Mouse (Mus musculus) embryonic facial prominence, embryonic 12.5 days (tissue): ENCODE measurements at regions not wholly inside any gene's neighbourhood (a gene's known extent, or its start where the extent isn't known, plus 50 kb on each side); places are given as distances from the start of the nearest gene placed in this dataset.

Experiments used
- ATAC-seq: fragments of 200-750 bp; cut with Nextera tagmentation; 2 replicates; pipeline ENCODE4 v1.8.0; 2017; ENCODE audit not compliant: insufficient number of reproducible peaks, insufficient read depth, low FRiP score, low TSS enrichment
- H3K27ac ChIP-seq: fragments of 300-500 bp; sonication (generic); 2 replicates; pipeline ENCODE4 v1.5.1; 2016; ENCODE audit warnings: mild to moderate bottlenecking
- H3K27me3 ChIP-seq: fragments of 300-500 bp; sonication (generic); 2 replicates; pipeline ENCODE4 v1.6.1; 2016; ENCODE audit warnings: mild to moderate bottlenecking, moderate library complexity
- H3K36me3 ChIP-seq: fragments of 300-500 bp; sonication (generic); 2 replicates; pipeline ENCODE4 v1.6.1; 2016; ENCODE audit warnings: mild to moderate bottlenecking
- H3K4me1 ChIP-seq: fragments of 300-500 bp; sonication (generic); 2 replicates; pipeline ENCODE4 v1.6.1; 2016
- H3K4me2 ChIP-seq: fragments of 300-500 bp; sonication (generic); replicated peaks from 2 replicates; pipeline ENCODE4 v1.6.1; 2016; ENCODE audit warnings: mild to moderate bottlenecking, moderate library complexity
- H3K4me3 ChIP-seq: fragments of 300-500 bp; sonication (generic); 2 replicates; pipeline ENCODE4 v1.5.1; 2016; ENCODE audit warnings: mild to moderate bottlenecking
- H3K9ac ChIP-seq: fragments of 300-500 bp; sonication (generic); 2 replicates; pipeline ENCODE4 v1.6.1; 2016; ENCODE audit warnings: mild to moderate bottlenecking, moderate library complexity
- H3K9me3 ChIP-seq: fragments of 300-500 bp; sonication (generic); 2 replicates; pipeline ENCODE4 v1.6.1; 2016; ENCODE audit warnings: mild to moderate bottlenecking, moderate library complexity
- WGBS: fragments of 180-500 bp; shearing (Covaris S2); methylation state at CpG from one replicate; pipeline ENCODE4 v1.1.7; 2016; 5-methylcytosine and 5-hydroxymethylcytosine counted together

DNA sequence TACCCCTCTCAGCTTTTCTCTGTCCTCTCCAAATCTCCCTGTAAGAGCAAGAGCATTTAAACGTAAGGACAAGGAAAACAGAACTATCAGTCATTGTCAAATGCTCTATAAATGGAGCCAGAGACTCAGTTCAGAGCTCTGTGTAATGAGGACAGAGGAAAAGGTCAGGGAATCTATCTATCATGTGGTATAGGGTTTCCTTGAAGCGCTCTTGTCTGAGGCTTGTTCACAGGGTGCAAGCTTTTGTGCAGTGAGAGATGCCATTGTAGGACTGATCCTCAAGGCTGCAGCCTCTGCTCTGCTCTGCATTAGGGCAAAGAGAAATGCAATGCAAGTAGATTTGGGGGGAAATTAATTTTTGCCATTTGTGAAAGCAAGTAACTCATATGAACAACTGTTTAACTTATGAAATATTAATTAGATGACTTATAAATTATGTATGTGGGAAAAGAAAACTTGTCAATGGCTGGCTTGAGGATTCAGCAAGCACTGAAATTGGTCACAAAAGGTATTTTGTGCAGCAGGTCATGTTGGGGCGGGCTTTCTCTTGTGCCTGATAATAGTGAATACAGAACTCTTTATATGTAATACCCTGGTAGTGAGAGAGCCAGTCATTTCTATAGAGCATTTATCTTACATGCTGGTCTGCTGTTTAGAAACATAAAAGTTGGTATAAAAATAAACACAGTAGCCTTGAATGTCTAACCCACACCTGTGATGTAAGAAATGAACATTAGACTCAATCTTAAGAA lies 104.0 kb upstream of the Ednrb start:
- Histone ChIP-seq H3K4me3 (no peak overlapping the region), H3K27ac (no peak overlapping the region), H3K27me3 (no peaks in the 10 kb centered on the region), H3K36me3 (no peaks in the 10 kb centered on the region), H3K9me3 (no peaks in the 10 kb centered on the region), H3K4me2 (no peak overlapping the region), H3K9ac (no peak overlapping the region), H3K4me1 (no peaks in the 10 kb centered on the region)
- no peak for ATAC-seq
- 49% methylated on average over 3 of the region's 3 CpGs for WGBS

DNA sequence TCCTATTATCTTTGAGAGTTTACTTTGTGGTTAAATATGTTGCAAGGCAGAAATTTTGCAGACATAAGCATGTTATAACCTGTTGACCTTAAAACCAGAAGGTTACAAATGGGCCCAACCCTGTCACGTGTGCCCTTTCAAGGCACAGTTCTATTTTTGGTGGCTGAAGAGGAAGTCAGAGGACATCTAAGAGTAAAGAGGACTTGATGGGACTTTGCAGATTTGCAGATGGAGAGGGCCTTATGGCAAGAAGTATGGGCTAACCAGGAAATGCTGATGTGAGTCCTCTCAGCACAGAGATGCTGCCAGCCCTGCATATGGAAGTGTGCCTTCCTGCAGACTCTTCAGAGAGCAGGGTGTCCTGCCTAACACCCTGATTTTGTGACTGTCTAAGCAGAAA lies 101.6 kb upstream of the Ednrb start:
- no peak for ATAC-seq
- no peaks in the 10 kb centered on the region for H3K9me3 ChIP-seq
- WGBS = 28% methylated on average over 1 of the region's 1 CpGs
- H3K4me3 ChIP-seq = no peak overlapping the region
- H3K36me3 ChIP-seq = no peaks in the 10 kb centered on the region
- H3K27ac ChIP-seq = no peak overlapping the region
- no peak overlapping the region for H3K4me2 ChIP-seq
- no peaks in the 10 kb centered on the region for H3K27me3 ChIP-seq
- H3K4me1 ChIP-seq = no peaks in the 10 kb centered on the region
- H3K9ac ChIP-seq = no peak overlapping the region

DNA sequence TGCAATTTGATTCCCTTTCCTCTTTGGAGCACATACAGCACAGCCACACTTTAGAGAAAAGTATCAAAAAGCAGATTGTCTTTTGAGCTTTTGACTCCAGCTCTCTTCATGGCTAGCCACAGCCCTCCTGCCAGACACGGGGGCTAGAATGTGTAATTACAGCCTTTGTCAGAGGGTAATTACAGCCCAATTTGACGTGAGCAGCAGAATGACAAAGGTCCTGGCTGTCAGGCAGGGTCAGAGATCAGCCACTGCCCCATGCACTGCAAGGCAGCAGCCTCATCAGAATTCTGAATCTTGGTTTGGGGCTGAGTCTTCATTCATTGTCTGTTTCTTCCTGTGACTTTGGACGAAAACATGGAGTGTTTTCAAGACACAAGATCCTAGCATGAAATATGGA lies 95.7 kb upstream of the Ednrb start:
- H3K9me3 ChIP-seq = no peaks in the 10 kb centered on the region
- no peak for ATAC-seq
- H3K4me1 ChIP-seq = peaks cover 4% of the 10 kb centered on the region; the same call in 1 of the 2 replicates
- no peak overlapping the region for H3K4me2 ChIP-seq
- H3K27me3 ChIP-seq = no peaks in the 10 kb centered on the region
- H3K4me3 ChIP-seq = no peak overlapping the region
- WGBS = 3% methylated on average over 3 of the region's 3 CpGs
- no peak overlapping the region for H3K27ac ChIP-seq
- no peak overlapping the region for H3K9ac ChIP-seq
- H3K36me3 ChIP-seq = no peaks in the 10 kb centered on the region

DNA sequence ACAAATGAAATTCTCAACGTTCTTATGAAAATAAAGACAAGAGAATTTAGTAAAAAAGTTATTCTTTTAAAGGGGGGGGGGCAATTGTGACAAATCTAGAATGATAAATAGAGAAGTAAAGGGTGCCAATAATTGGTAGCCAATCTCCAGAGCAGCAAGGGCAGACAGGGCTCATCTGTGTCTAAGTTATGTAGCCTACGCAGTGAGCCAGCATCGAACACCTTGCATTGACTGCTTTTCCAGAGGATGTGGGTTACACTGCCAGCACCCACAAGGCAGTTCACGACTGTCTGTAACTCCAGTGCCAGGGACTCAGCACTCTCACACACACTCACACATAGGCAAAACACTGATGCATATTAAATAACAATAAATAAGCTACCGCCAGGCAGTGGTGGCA lies 94.7 kb upstream of the Ednrb start:
- no peak overlapping the region for H3K9ac ChIP-seq
- H3K27ac ChIP-seq = no peak overlapping the region
- peaks cover 4% of the 10 kb centered on the region; the same call in 1 of the 2 replicates for H3K4me1 ChIP-seq
- WGBS = 81% methylated on average over 5 of the region's 5 CpGs
- H3K27me3 ChIP-seq = no peaks in the 10 kb centered on the region
- no peak overlapping the region for H3K4me2 ChIP-seq
- no peak overlapping the region for H3K4me3 ChIP-seq
- H3K36me3 ChIP-seq = no peaks in the 10 kb centered on the region
- ATAC-seq = no peak
- H3K9me3 ChIP-seq = no peaks in the 10 kb centered on the region

DNA sequence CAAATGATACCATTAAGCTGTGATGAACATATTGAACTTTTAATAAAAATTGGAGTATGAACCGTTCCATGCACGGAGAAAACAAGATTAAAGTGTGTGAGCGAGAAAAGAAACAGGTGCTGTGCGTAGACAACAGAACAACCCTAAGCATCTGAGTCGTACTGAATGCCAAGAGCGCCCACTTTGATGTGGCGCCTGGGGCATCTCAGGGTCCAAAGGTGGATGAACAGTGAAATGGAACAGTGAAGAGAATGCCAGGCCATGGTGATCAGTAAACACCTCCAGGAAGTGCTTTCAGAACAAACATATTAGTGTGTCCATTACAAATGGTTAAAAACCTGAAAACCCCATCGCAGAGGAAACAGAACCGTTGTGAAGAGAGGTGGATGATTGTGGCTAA lies 94.0 kb upstream of the Ednrb start:
- no peaks in the 10 kb centered on the region for H3K36me3 ChIP-seq
- H3K4me3 ChIP-seq = no peak overlapping the region
- H3K9ac ChIP-seq = no peak overlapping the region
- no peak for ATAC-seq
- no peaks in the 10 kb centered on the region for H3K27me3 ChIP-seq
- 88% methylated on average over 9 of the region's 9 CpGs for WGBS
- H3K9me3 ChIP-seq = no peaks in the 10 kb centered on the region
- no peak overlapping the region for H3K4me2 ChIP-seq
- H3K27ac ChIP-seq = no peak overlapping the region
- H3K4me1 ChIP-seq = peaks cover 4% of the 10 kb centered on the region; the same call in 1 of the 2 replicates

DNA sequence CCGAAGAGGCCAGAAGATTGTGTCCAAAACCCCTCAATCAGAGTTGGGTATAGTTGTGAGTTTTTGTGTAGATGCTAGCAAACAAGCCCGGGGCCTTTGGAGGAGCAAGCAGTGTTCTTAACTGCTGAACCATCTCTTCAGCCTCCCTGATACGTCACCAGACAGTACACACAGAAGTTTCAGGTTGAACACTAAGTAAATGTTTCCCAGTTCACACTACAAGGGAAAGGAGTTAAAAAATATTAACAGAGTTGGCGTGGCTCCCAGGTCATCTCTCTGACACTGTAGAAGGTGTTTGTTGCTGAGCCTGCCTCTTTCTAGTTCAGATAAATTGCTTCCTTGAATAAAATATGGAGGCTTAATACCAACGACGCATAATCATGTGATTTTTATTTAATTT lies 93.5 kb upstream of the Ednrb start:
- H3K4me2 ChIP-seq = no peak overlapping the region
- H3K27me3 ChIP-seq = no peaks in the 10 kb centered on the region
- 91% methylated on average over 6 of the region's 6 CpGs for WGBS
- H3K36me3 ChIP-seq = no peaks in the 10 kb centered on the region
- peaks cover 4% of the 10 kb centered on the region; the same call in 1 of the 2 replicates for H3K4me1 ChIP-seq
- no peak overlapping the region for H3K4me3 ChIP-seq
- H3K27ac ChIP-seq = no peak overlapping the region
- ATAC-seq = no peak
- H3K9me3 ChIP-seq = no peaks in the 10 kb centered on the region
- no peak overlapping the region for H3K9ac ChIP-seq

DNA sequence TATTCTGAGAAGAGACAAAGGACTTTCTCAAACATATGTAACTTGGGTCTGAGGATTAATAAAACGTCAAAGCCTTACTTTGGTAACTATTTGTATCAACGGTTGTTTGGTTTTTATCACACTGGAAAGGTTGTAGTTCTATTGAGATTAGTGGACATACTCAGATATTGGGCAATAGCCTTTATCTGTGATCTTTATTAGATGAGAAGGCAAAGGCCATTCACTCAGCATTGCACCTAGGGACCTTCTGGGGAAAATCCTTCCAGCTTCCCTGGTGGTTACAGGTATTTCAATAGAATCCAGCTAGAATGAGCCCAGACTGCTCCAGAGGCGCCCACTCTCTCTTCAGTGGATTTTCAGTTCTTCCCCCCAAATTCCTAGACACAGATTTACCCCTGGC lies 89.6 kb upstream of the Ednrb start:
- Histone ChIP-seq H3K36me3 (no peaks in the 10 kb centered on the region), H3K4me2 (no peak overlapping the region), H3K9me3 (no peaks in the 10 kb centered on the region), H3K27ac (no peak overlapping the region), H3K4me1 (no peaks in the 10 kb centered on the region), H3K4me3 (no peak overlapping the region), H3K27me3 (no peaks in the 10 kb centered on the region), H3K9ac (no peak overlapping the region)
- 86% methylated on average over 3 of the region's 3 CpGs for WGBS
- ATAC-seq = no peak

DNA sequence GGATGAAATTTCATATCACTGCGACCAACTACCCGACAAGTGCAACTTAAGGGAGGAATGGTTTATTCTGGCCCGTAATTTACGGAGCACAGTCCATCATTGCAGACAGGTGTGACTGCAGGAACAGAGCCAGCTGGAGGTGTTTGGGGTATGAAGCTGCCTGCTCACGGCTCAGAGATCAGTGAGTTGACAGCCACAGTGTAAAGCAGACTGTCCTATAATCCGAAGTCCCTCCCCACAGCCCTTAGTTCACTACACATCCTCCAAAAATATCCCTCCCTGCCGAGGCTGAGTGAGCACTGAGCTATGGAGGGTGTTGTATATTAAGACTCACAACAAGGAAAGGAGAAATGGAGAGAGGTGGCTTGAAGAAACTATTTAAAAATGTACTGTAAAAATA lies 88.0 kb upstream of the Ednrb start:
- ATAC-seq = no peak
- H3K36me3 ChIP-seq = no peaks in the 10 kb centered on the region
- H3K4me3 ChIP-seq = no peak overlapping the region
- no peaks in the 10 kb centered on the region for H3K9me3 ChIP-seq
- no peak overlapping the region for H3K27ac ChIP-seq
- 84% methylated on average over 7 of the region's 7 CpGs for WGBS
- no peaks in the 10 kb centered on the region for H3K4me1 ChIP-seq
- no peaks in the 10 kb centered on the region for H3K27me3 ChIP-seq
- no peak overlapping the region for H3K9ac ChIP-seq
- no peak overlapping the region for H3K4me2 ChIP-seq

DNA sequence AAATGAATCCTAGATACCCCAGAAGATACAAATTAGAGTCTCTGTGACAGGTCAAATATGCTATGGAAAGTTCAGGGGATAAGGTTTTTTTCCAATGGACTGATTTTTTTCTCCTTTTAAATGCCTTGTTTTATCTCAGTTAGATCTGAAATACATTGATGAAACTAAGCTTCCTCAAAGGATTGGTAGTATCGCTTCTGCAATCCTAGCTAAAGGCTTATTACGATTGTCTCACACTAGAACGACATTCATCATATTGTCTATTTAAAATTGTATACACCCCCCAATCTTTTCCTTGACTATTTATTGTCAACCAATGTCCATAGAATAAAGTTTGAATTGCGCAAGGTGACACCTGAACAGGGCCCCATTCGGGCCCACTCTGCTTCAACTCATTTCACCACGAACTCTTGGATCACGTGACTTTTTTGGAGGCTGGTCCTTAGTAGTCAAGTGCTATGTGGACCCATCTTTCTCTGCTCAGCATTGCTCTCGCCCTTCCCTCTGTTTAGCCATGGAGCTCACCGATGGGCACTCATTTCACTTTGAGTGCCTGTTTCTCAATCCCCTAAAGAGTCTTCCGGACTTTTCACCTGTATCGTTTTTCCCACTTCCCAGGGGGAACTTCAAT lies 85.6 kb upstream of the Ednrb start:
- ATAC-seq = no peak
- H3K4me3 ChIP-seq = no peak overlapping the region
- 91% methylated on average over 11 of the region's 11 CpGs for WGBS

DNA sequence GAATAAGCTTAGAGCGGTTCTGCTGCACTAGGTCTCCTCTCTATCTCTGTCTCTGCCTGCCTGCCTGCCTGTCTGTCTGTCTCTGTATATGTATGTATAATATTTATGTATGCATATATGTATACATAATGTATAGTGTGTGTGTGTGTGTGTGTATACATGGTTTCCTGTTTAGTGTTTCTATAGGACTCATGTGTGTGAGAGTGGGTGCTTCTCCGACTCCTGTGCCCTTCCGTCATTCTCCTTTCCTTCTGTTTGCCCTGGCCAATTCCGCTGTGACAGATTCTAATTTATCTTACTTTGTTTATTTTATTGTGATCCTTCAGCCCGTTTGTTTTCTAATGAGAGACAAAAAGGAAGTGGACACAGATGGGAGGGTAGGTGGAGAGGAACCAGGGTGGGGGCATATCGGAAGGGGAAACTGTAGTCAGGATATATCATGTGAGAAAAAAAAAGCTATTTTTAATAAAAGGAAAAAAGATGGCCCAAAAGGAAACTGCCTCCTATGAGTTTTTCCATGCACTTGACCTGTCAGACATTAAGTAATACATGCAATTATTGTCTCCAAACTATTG lies 85.0 kb upstream of the Ednrb start:
- no peak for ATAC-seq
- Histone ChIP-seq H3K4me2 (no peak overlapping the region), H3K36me3 (no peaks in the 10 kb centered on the region), H3K9me3 (no peaks in the 10 kb centered on the region), H3K27me3 (no peaks in the 10 kb centered on the region), H3K4me3 (no peak overlapping the region), H3K9ac (no peak overlapping the region), H3K27ac (no peak overlapping the region), H3K4me1 (no peaks in the 10 kb centered on the region)
- WGBS = 71% methylated on average over 6 of the region's 6 CpGs

More for the DNA sequence above, 85.6 kb upstream of the Ednrb start:
- Histone ChIP-seq H3K4me2 (no peak overlapping the region), H3K9ac (no peak overlapping the region), H3K4me1 (no peaks in the 10 kb centered on the region), H3K27ac (no peak overlapping the region), H3K36me3 (no peaks in the 10 kb centered on the region), H3K27me3 (no peaks in the 10 kb centered on the region), H3K9me3 (no peaks in the 10 kb centered on the region)

DNA sequence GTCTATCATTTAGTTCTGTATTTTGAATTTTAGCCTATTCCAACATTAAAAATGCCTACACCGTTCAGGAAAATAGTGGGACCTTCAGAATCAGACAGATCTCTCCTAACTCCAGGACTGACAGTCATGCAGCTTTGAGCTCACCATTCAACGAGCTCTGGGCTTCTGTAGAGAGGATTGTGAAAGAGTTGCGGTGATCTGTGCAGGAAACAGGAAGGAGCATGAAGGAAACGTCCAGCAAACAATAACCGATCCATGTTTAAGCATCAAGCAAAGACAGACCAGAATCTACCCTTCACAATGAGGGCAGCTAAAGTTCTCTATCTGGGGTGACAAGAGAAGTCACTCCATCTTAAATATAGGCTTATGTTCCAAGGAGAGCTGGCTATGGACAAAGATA lies 76.0 kb upstream of the Ednrb start:
- Histone ChIP-seq H3K27me3 (no peaks in the 10 kb centered on the region), H3K9ac (no peak overlapping the region), H3K9me3 (no peaks in the 10 kb centered on the region), H3K4me2 (no peak overlapping the region), H3K4me3 (no peak overlapping the region), H3K36me3 (no peaks in the 10 kb centered on the region), H3K27ac (no peak overlapping the region), H3K4me1 (no peaks in the 10 kb centered on the region)
- WGBS = 74% methylated on average over 5 of the region's 5 CpGs
- no peak for ATAC-seq

DNA sequence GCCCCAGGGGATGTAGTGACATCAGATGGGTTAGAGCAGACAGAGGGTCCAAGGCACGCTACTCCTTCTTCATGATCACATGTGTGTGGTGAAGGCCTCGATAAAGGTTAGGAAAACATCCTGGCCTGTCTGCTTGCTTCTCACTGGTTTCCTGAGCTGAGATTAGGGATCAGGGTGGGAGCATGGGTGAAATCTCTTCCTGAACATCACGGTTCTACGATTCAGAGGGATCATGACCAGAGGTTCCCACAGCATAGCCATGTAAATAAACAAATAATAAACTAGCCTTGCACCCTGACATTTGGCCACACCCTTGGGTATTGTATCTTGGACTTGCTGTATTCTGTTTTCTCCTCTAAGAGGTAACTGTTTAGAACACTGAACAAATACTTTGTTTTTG lies 75.2 kb upstream of the Ednrb start:
- H3K9me3 ChIP-seq = no peaks in the 10 kb centered on the region
- no peak overlapping the region for H3K4me3 ChIP-seq
- H3K27me3 ChIP-seq = no peaks in the 10 kb centered on the region
- 62% methylated on average over 4 of the region's 4 CpGs for whole genome bisulfite sequencing
- no peaks in the 10 kb centered on the region for H3K4me1 ChIP-seq
- H3K27ac ChIP-seq = no peak overlapping the region
- no peaks in the 10 kb centered on the region for H3K36me3 ChIP-seq
- ATAC-seq = no peak
- H3K9ac ChIP-seq = no peak overlapping the region
- no peak overlapping the region for H3K4me2 ChIP-seq
